Mouse (Mus musculus) heart, embryonic 13.5 days (tissue): ENCODE measurements around the gene Insig2. TPM values are rescaled to one million over a fixed set of nuclear protein-coding genes. Genes with fewer than 3 reads are reported as not detected.
A peak's percentile ranks its signal among the peaks of the same experiment; 100 is the strongest.

Experiments
- ATAC-seq: fragments of 200-750 bp; cut with Nextera tagmentation; 2 replicates; pipeline ENCODE4 v1.8.0; 2017; ENCODE audit warnings: moderate TSS enrichment; ENCODE audit not compliant: insufficient number of reproducible peaks, low FRiP score, low TSS enrichment; ENCODE audit errors: extremely low read depth
- H3K27ac ChIP-seq: fragments of 300-500 bp; sonication (generic); replicated peaks from 2 replicates; pipeline ENCODE4 v1.5.1; 2015; ENCODE audit warnings: moderate library complexity, mild to moderate bottlenecking, inconsistent platforms
- H3K27me3 ChIP-seq: fragments of 300-500 bp; sonication (generic); replicated peaks from 2 replicates; pipeline ENCODE4 v1.6.1; 2015; ENCODE audit warnings: mild to moderate bottlenecking, inconsistent platforms
- H3K36me3 ChIP-seq: fragments of 300-500 bp; sonication (generic); 2 replicates; pipeline ENCODE4 v1.6.1; 2015; ENCODE audit warnings: mild to moderate bottlenecking, inconsistent platforms
- H3K4me1 ChIP-seq: fragments of 300-500 bp; sonication (generic); 2 replicates; pipeline ENCODE4 v1.6.1; 2015; ENCODE audit warnings: inconsistent platforms
- H3K4me2 ChIP-seq: fragments of 300-500 bp; sonication (generic); 2 replicates; pipeline ENCODE4 v1.6.1; 2015; ENCODE audit warnings: inconsistent platforms, mild to moderate bottlenecking, moderate library complexity
- H3K4me3 ChIP-seq: fragments of 300-500 bp; sonication (generic); 2 replicates; pipeline ENCODE4 v1.5.1; 2015; ENCODE audit warnings: moderate library complexity, mild to moderate bottlenecking, inconsistent platforms
- H3K9ac ChIP-seq: fragments of 300-500 bp; sonication (generic); 2 replicates; pipeline ENCODE4 v1.6.1; 2015; ENCODE audit warnings: inconsistent platforms, mild to moderate bottlenecking, moderate library complexity
- H3K9me3 ChIP-seq: fragments of 300-500 bp; sonication (generic); 2 replicates; pipeline ENCODE4 v1.6.1; 2016; ENCODE audit warnings: inconsistent platforms
- WGBS: fragments of 180-500 bp; shearing (Covaris S2); methylation state at CpG from one replicate; pipeline ENCODE4 v1.1.7; 2015; ENCODE audit warnings: mixed read lengths; 5-methylcytosine and 5-hydroxymethylcytosine counted together
- polyA plus RNA-seq: library from polyadenylated mRNA; unstranded; fragments of >200 nt; fragmentation: Nextera tagmentation; extraction: Ambion mirVana; gene quantifications from 2 replicates; pipeline ENCODE4 v1.2.1, GENCODE M21; 2015

Insig2 gene
- polyA plus RNA-seq, 1 experiment from 2014 or later: 37.6 TPM

GRCm38 (mm10) chr1:121326591-121327343 lies 5.6 kb downstream of the Insig2 start:
- WGBS: 24% methylated on average over 18 of the region's 18 CpGs
- H3K9me3 ChIP-seq: no peaks in the 10 kb centered on the region
- peak overlapping the region; percentile 93 for H3K27ac ChIP-seq
- 0 out of 2 replicates have a peak, but pooled peaks cover 3% of the 10 kb centered on the region for H3K36me3 ChIP-seq
- peak overlapping the region; percentile 92 for H3K4me2 ChIP-seq
- ATAC-seq: no peak
- H3K9ac ChIP-seq: peak overlapping the region; percentile 90
- peaks cover 34% of the 10 kb centered on the region for H3K4me1 ChIP-seq
- H3K27me3 ChIP-seq: no peaks in the 10 kb centered on the region
- H3K4me3 ChIP-seq: peak overlapping the region; percentile 75

- Histone ChIP-seq H3K4me2 (no peak overlapping the region), H3K4me3 (no peak overlapping the region), H3K4me1 (peaks cover 37% of the 10 kb centered on the region), H3K27ac (no peak overlapping the region), H3K36me3 (peaks cover 10% of the 10 kb centered on the region), H3K9ac (no peak overlapping the region), H3K9me3 (no peaks in the 10 kb centered on the region), H3K27me3 (no peaks in the 10 kb centered on the region)
- no peak for ATAC-seq
- WGBS: 63% methylated on average over 4 of the region's 4 CpGs
Observed at GRCm38 (mm10) chr1:121323501-121323900, 8.9 kb downstream of the Insig2 start.

- no peak for ATAC-seq
- Histone ChIP-seq H3K27ac (no peak overlapping the region), H3K4me2 (no peak overlapping the region), H3K9me3 (no peaks in the 10 kb centered on the region), H3K4me3 (no peak overlapping the region), H3K36me3 (peaks cover 65% of the 10 kb centered on the region), H3K9ac (no peak overlapping the region), H3K4me1 (0 out of 2 replicates have a peak, but pooled peaks cover 5% of the 10 kb centered on the region), H3K27me3 (no peaks in the 10 kb centered on the region)
- WGBS: 70% methylated on average over 3 of the region's 3 CpGs
Observed at GRCm38 (mm10) chr1:121314766-121315428, 17.5 kb downstream of the Insig2 start.

GRCm38 (mm10) chr1:121313181-121313580 lies 19.2 kb downstream of the Insig2 start:
- Histone ChIP-seq H3K36me3 (peaks cover 62% of the 10 kb centered on the region), H3K4me2 (no peak overlapping the region), H3K9me3 (no peaks in the 10 kb centered on the region), H3K4me3 (no peak overlapping the region), H3K9ac (no peak overlapping the region), H3K4me1 (no peaks in the 10 kb centered on the region), H3K27me3 (no peaks in the 10 kb centered on the region), H3K27ac (no peak overlapping the region)
- 81% methylated on average over 1 of the region's 1 CpGs for WGBS
- ATAC-seq: no peak

GRCm38 (mm10) chr1:121312326-121312725 lies 20.1 kb downstream of the Insig2 start:
- no peak for ATAC-seq
- Histone ChIP-seq H3K36me3 (peaks cover 58% of the 10 kb centered on the region), H3K27me3 (no peaks in the 10 kb centered on the region), H3K9me3 (no peaks in the 10 kb centered on the region), H3K4me3 (no peak overlapping the region), H3K4me2 (no peak overlapping the region), H3K27ac (no peak overlapping the region), H3K4me1 (no peaks in the 10 kb centered on the region), H3K9ac (no peak overlapping the region)
- 89% methylated on average over 4 of the region's 4 CpGs for WGBS

- no peaks in the 10 kb centered on the region for H3K4me1 ChIP-seq
- 76% methylated on average over 5 of the region's 5 CpGs for WGBS
- ATAC-seq: no peak
- no peaks in the 10 kb centered on the region for H3K27me3 ChIP-seq
- no peak overlapping the region for H3K9ac ChIP-seq
- no peak overlapping the region for H3K4me3 ChIP-seq
- no peaks in the 10 kb centered on the region for H3K9me3 ChIP-seq
- no peak overlapping the region for H3K27ac ChIP-seq
- peaks cover 13% of the 10 kb centered on the region; the same call in 1 of the 2 replicates for H3K36me3 ChIP-seq
- H3K4me2 ChIP-seq: no peak overlapping the region
Observed at GRCm38 (mm10) chr1:121296717-121297255, 35.6 kb downstream of the Insig2 start.

- no peak for ATAC-seq
- no peak overlapping the region for H3K9ac ChIP-seq
- no peaks in the 10 kb centered on the region for H3K9me3 ChIP-seq
- H3K4me1 ChIP-seq: no peaks in the 10 kb centered on the region
- no peaks in the 10 kb centered on the region for H3K36me3 ChIP-seq
- H3K4me2 ChIP-seq: no peak overlapping the region
- WGBS: 54% methylated on average over 3 of the region's 3 CpGs
- no peaks in the 10 kb centered on the region for H3K27me3 ChIP-seq
- no peak overlapping the region for H3K27ac ChIP-seq
- H3K4me3 ChIP-seq: no peak overlapping the region
Observed at GRCm38 (mm10) chr1:121293571-121293970, 38.8 kb downstream of the Insig2 start.

GRCm38 (mm10) chr1:121290841-121291240 lies 41.5 kb downstream of the Insig2 start:
- no peak overlapping the region for H3K9ac ChIP-seq
- no peaks in the 10 kb centered on the region for H3K4me1 ChIP-seq
- H3K27ac ChIP-seq: no peak overlapping the region
- no peak for ATAC-seq
- no peaks in the 10 kb centered on the region for H3K9me3 ChIP-seq
- WGBS: 74% methylated on average over 10 of the region's 10 CpGs
- no peaks in the 10 kb centered on the region for H3K27me3 ChIP-seq
- H3K4me3 ChIP-seq: no peak overlapping the region
- no peak overlapping the region for H3K4me2 ChIP-seq
- no peaks in the 10 kb centered on the region for H3K36me3 ChIP-seq

GRCm38 (mm10) chr1:121290340-121290739 lies 42.0 kb downstream of the Insig2 start:
- Histone ChIP-seq H3K27me3 (no peaks in the 10 kb centered on the region), H3K36me3 (no peaks in the 10 kb centered on the region), H3K27ac (no peak overlapping the region), H3K4me1 (no peaks in the 10 kb centered on the region), H3K4me2 (no peak overlapping the region), H3K4me3 (no peak overlapping the region), H3K9me3 (no peaks in the 10 kb centered on the region), H3K9ac (no peak overlapping the region)
- no peak for ATAC-seq
- WGBS: 70% methylated on average over 5 of the region's 5 CpGs

- WGBS: 79% methylated on average over 2 of the region's 2 CpGs
- no peaks in the 10 kb centered on the region for H3K4me1 ChIP-seq
- H3K9ac ChIP-seq: no peak overlapping the region
- no peak for ATAC-seq
- no peaks in the 10 kb centered on the region for H3K36me3 ChIP-seq
- no peaks in the 10 kb centered on the region for H3K27me3 ChIP-seq
- H3K27ac ChIP-seq: no peak overlapping the region
- H3K9me3 ChIP-seq: no peaks in the 10 kb centered on the region
- no peak overlapping the region for H3K4me3 ChIP-seq
- no peak overlapping the region for H3K4me2 ChIP-seq
Observed at GRCm38 (mm10) chr1:121284197-121284596, 48.2 kb downstream of the Insig2 start.

- Histone ChIP-seq H3K4me3 (no peak overlapping the region), H3K9me3 (no peaks in the 10 kb centered on the region), H3K27ac (no peak overlapping the region), H3K4me1 (no peaks in the 10 kb centered on the region), H3K4me2 (no peak overlapping the region), H3K9ac (no peak overlapping the region), H3K27me3 (no peaks in the 10 kb centered on the region), H3K36me3 (no peaks in the 10 kb centered on the region)
- 86% methylated on average over 1 of the region's 1 CpGs for WGBS
- ATAC-seq: no peak
Observed at GRCm38 (mm10) chr1:121280501-121280900, 51.9 kb downstream of the Insig2 start.
